Mouse (Mus musculus) retina, embryonic 14.5 days (tissue): ENCODE measurements around the gene Cfap44.

Experiments
- DNase-seq: peaks from one replicate; pipeline ENCODE4 v3.0.0-alpha.2; 2015; ENCODE audit warnings: low spot score

The Cfap44 gene

DNA sequence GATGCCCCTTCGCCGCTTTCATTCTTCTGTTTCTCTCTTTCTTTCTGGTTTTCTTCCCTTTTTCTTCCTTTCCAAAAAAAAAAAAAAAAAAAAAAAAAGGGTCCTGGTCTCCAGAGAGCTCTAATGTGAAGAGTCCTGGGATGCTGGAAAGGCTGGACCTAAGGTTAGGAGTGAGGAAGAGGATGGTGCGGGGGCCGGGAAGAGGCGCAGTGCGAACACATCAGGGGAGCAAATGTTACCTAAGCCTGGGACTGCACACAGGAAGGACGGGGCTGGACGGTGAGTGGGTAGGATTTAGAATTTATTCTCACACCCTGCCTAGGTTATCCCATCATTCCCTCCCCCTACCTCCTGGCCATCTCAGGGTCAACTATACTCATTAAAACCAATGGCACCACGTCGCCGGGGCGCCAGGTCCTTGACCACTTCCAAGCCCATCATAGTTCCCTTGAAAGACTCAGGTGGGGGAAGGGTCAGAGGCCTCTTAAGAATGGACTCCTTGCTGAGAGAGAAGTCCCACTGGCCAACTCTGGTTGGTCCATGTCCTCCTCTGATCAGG is 136.7 kb downstream of the Cfap44 start:
- no peak for DNase-seq
